Mouse (Mus musculus): Measurements from ENCODE around the gene Lactb.

DNA sequence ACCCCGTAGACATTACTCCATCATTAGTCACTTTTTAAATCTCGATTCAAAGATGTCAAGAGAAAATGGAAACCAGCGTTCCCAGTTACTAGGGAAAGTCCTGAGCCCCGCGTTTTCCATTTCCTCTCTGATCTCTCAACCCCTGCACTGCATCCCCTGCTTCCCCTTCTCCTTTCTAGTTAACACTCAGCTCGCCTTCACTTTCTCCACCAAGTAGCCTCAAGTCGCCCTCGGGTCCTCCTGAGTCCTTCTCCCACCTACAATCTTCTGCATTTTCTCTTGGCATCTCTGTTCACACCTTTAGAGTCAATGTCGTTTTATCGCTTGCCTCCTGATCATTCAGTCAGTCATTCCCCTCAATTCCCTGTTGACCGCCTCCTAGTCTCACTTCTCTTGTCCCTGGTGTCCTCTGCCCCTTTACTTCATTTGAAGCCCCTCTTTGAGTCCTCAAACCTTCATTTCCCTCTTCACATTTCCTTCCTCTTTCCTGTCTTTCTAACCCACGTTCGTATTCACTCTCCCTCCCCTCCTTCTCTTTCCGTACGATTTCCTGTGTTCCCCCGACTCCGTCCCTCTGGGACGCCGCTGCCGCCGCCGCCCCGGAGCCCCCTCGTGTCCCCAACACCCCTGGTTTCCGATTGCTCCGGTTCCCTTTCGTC lies 56.5 kb downstream of the Lactb start:
- no peak for TF ChIP-seq CTCF (IDR thresholded peaks at IDR 0.05 in 2 of 3, conservative IDR thresholded peaks at IDR 0.05 in 1 of 3; ENCODE audit: control insufficient read depth in 1 of 3, insufficient read depth in 1 of 3, low read depth in 2 of 3, low read length in 3 of 3, poor library complexity in 1 of 3, severe bottlenecking in 1 of 3)
- no peak for TF ChIP-seq ZNF384 (IDR thresholded peaks at IDR 0.05; ENCODE audit: low read depth, low read length)
- TF ChIP-seq UBTF (IDR thresholded peaks at IDR 0.05; ENCODE audit: borderline replicate concordance, insufficient read depth, low read depth, low read length) = no peak
- no peak for TF ChIP-seq TBP (IDR thresholded peaks at IDR 0.05; ENCODE audit: low read depth, low read length)
- no peak for TF ChIP-seq GATA1 (IDR thresholded peaks at IDR 0.05; ENCODE audit: low read depth, low read length)
- TF ChIP-seq POLR2AphosphoS2 (IDR thresholded peaks at IDR 0.05; ENCODE audit: low read length) = no peak
- TF ChIP-seq MEF2A (IDR thresholded peaks at IDR 0.05; ENCODE audit: extremely low read depth, insufficient replicate concordance, low read depth, low read length, poor library complexity, severe bottlenecking) = no peak
- no peak for TF ChIP-seq TAL1 (IDR thresholded peaks at IDR 0.05; ENCODE audit: low read length)
- no peak for TF ChIP-seq ZKSCAN1 (IDR thresholded peaks at IDR 0.05; ENCODE audit: low read depth, low read length)
- TF ChIP-seq RAD21 (IDR thresholded peaks at IDR 0.05; ENCODE audit: low read depth, low read length) = no peak
- no peak for TF ChIP-seq CHD1 (IDR thresholded peaks at IDR 0.05; ENCODE audit: low read depth, low read length)
- TF ChIP-seq BHLHE40 (IDR thresholded peaks at IDR 0.05; ENCODE audit: borderline replicate concordance, low read depth, low read length) = no peak
- no peak for TF ChIP-seq MAX (IDR thresholded peaks at IDR 0.05; ENCODE audit: low read length)
- TF ChIP-seq POLR2A (IDR thresholded peaks at IDR 0.05; ENCODE audit: control insufficient read depth in 1 of 2, insufficient read depth in 1 of 2, low read depth in 1 of 2, low read length in 2 of 2, poor library complexity in 1 of 2) = no peak
